Mouse (Mus musculus) intestine, embryonic 16.5 days (tissue): ENCODE measurements around the gene Poc1b. TPM values are rescaled to one million over a fixed set of nuclear protein-coding genes. Genes with fewer than 3 reads are reported as not detected.

ENCODE experiments used
- ATAC-seq: fragments of 200-750 bp; cut with Nextera tagmentation; 2 replicates; pipeline ENCODE4 v1.8.0; 2017; ENCODE audit warnings: moderate TSS enrichment, moderate library complexity
- H3K27ac ChIP-seq: fragments of 300-500 bp; sonication (generic); 2 replicates; pipeline ENCODE4 v1.5.1; 2014; ENCODE audit warnings: mild to moderate bottlenecking, low read length
- H3K27me3 ChIP-seq: fragments of 300-500 bp; sonication (generic); replicated peaks from 2 replicates; pipeline ENCODE4 v1.6.1; 2014; ENCODE audit warnings: low read length, control low read depth, mixed read lengths; ENCODE audit not compliant: control insufficient read depth, insufficient read depth
- H3K36me3 ChIP-seq: fragments of 300-500 bp; sonication (generic); 2 replicates; pipeline ENCODE4 v1.6.1; 2014; ENCODE audit warnings: low read length, control low read depth; ENCODE audit not compliant: control insufficient read depth, insufficient read depth
- H3K4me1 ChIP-seq: fragments of 300-500 bp; sonication (generic); 2 replicates; pipeline ENCODE4 v1.6.1; 2014; ENCODE audit warnings: low read length, control low read depth, mixed read lengths; ENCODE audit not compliant: control insufficient read depth, insufficient read depth
- H3K4me2 ChIP-seq: fragments of 300-500 bp; sonication (generic); 2 replicates; pipeline ENCODE4 v1.6.1; 2014; ENCODE audit warnings: low read depth, low read length, control low read depth
- H3K4me3 ChIP-seq: fragments of 300-500 bp; sonication (generic); 2 replicates; pipeline ENCODE4 v1.5.1; 2014; ENCODE audit warnings: mild to moderate bottlenecking, low read length
- H3K9ac ChIP-seq: fragments of 300-500 bp; sonication (generic); 2 replicates; pipeline ENCODE4 v1.6.1; 2014; ENCODE audit warnings: low read depth, low read length
- H3K9me3 ChIP-seq: fragments of 300-500 bp; sonication (generic); 2 replicates; pipeline ENCODE4 v1.6.1; 2016; ENCODE audit warnings: low read length, control low read depth; ENCODE audit not compliant: control insufficient read depth
- WGBS: fragments of 180-500 bp; shearing (Covaris S2); extraction: QIAGEN DNeasy Blood & Tissue Kit; methylation state at CpG from one replicate; pipeline ENCODE4 v1.1.7; 2014; 5-methylcytosine and 5-hydroxymethylcytosine counted together
- polyA plus RNA-seq: library from polyadenylated mRNA; unstranded; fragments of >200 nt; fragmentation: Nextera tagmentation; extraction: Ambion mirVana; gene quantifications from 2 replicates; pipeline ENCODE4 v1.2.1, GENCODE M21; 2015

Gene Poc1b
- polyA plus RNA-seq, 1 experiment from 2014 or later: 20.5 TPM

DNA sequence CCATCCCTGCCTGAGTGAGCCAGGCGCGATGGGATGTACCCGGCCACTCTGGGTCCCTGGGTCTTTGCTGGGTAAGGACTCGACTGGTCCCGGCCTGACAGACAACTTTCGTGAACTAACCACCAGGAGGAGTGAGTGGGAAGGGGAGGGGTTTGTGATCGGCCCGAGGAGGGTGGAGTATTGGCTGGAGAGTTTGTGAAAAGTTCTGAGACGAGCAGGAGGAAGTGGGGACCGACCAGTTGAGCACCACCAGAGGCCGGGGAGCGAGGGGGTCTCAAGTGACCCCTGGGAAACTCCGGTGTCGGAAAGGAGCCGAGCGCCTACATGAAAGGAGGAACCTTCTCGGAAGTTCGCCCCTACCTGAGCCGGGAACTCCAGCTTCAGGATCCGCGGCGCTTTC, 1.1 kb downstream of the Poc1b start, which contains the start of gene Galnt4:
TSS of gene Galnt4 (plus strand) at position 196 of the 400 bp plus-strand sequence.
- H3K27ac ChIP-seq: peak within 1 kb of the TSS; percentile 87
- no peaks in the 10 kb centered on the region for H3K27me3 ChIP-seq
- peak within 1 kb of the TSS; percentile 93 for H3K9ac ChIP-seq
- peaks cover 3% of the 10 kb centered on the region; the same call in 1 of the 2 replicates for H3K9me3 ChIP-seq
- H3K36me3 ChIP-seq: peaks cover 15% of the 10 kb centered on the region
- peak within 1 kb of the TSS; percentile 96 for H3K4me2 ChIP-seq
- H3K4me1 ChIP-seq: peaks cover 4% of the 10 kb centered on the region
- H3K4me3 ChIP-seq: peak within 1 kb of the TSS; percentile 95
- WGBS: under 1% methylated on average over 22 of the region's 22 CpGs
- ATAC-seq: peak; percentile 87

DNA sequence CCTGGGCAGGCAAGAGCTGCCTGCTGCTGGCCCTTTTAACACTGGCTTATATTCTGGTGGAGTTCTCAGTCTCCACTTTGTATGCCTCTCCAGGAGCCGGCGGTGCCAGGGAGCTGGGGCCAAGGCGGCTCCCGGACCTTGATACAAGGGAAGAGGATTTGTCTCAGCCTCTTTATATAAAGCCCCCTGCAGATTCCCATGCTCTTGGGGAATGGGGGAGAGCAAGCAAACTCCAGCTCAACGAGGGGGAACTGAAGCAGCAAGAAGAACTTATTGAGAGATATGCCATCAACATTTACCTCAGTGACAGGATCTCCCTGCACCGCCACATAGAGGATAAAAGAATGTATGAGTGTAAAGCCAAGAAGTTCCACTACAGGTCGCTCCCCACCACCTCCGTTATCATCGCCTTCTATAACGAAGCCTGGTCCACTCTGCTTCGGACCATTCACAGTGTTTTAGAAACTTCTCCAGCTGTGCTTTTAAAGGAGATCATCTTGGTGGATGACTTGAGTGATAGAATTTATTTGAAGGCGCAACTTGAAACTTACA, 1.7 kb downstream of the Poc1b start:
- Histone ChIP-seq H3K9me3 (peaks cover 3% of the 10 kb centered on the region; the same call in 1 of the 2 replicates), H3K36me3 (peaks cover 15% of the 10 kb centered on the region), H3K27me3 (no peaks in the 10 kb centered on the region), H3K4me2 (peak overlapping the region; percentile 96), H3K27ac (peak overlapping the region; percentile 87), H3K4me1 (peaks cover 7% of the 10 kb centered on the region), H3K9ac (peak overlapping the region; percentile 93), H3K4me3 (peak overlapping the region; percentile 95)
- ATAC-seq: no peak
- WGBS: 29% methylated on average over 12 of the region's 12 CpGs

DNA sequence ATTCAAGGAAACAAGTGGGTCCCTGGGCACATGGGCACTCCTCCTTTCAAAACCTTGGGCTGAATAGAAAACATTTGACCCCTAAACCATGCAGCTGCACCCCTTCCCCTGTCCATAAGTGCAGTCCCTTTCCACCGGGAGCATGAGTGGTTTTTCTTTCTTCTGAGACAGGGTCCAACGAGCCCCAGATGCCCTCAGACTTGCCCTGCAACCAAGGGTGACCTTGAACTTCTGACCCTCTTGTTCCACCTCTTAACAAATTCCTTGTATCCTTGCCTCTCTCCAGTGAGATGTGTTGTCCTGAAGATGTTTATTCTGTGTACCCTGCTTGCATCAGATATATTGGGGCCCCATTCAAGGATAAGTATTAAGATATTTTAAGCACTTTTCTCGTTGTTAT, 6.7 kb downstream of the Poc1b start:
- Histone ChIP-seq H3K4me1 (peaks cover 39% of the 10 kb centered on the region), H3K36me3 (peaks cover 11% of the 10 kb centered on the region), H3K27me3 (no peaks in the 10 kb centered on the region), H3K27ac (peak overlapping the region; percentile 92; the same call in 1 of the 2 replicates), H3K9me3 (peaks cover 3% of the 10 kb centered on the region; the same call in 1 of the 2 replicates), H3K4me3 (no peak overlapping the region), H3K4me2 (0 out of 2 replicates have a peak overlapping the region, but pooled peaks have one; percentile 20), H3K9ac (0 out of 2 replicates have a peak overlapping the region, but pooled peaks have one; percentile 38)
- no peak for ATAC-seq
- WGBS: 25% methylated on average over 3 of the region's 3 CpGs

DNA sequence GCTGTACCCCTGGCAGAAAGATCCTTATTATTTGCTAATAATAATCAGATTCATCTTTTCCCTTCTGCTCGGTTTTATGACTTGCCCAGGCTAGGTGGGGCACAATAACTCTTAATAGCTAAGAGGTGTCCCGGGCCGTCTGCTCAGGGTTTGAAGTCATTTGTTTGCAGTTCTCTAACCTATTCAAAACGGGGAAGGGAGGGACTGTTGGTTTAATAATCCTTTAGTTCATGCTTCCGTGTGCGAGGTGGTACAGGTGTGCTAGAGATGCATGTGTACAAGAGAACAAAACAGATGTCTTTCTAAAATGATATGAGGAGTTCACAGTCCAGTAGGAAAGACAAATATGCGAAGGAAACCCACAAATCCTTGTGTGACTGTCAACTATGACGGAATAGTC, 7.5 kb downstream of the Poc1b start:
- Histone ChIP-seq H3K4me1 (peaks cover 47% of the 10 kb centered on the region), H3K27me3 (no peaks in the 10 kb centered on the region), H3K9ac (no peak overlapping the region; the same call in 1 of the 2 replicates), H3K9me3 (peaks cover 3% of the 10 kb centered on the region; the same call in 1 of the 2 replicates), H3K27ac (peak overlapping the region; percentile 92), H3K4me2 (no peak overlapping the region), H3K4me3 (no peak overlapping the region), H3K36me3 (peaks cover 10% of the 10 kb centered on the region)
- 59% methylated on average over 8 of the region's 8 CpGs for WGBS
- ATAC-seq: peak; percentile 53

DNA sequence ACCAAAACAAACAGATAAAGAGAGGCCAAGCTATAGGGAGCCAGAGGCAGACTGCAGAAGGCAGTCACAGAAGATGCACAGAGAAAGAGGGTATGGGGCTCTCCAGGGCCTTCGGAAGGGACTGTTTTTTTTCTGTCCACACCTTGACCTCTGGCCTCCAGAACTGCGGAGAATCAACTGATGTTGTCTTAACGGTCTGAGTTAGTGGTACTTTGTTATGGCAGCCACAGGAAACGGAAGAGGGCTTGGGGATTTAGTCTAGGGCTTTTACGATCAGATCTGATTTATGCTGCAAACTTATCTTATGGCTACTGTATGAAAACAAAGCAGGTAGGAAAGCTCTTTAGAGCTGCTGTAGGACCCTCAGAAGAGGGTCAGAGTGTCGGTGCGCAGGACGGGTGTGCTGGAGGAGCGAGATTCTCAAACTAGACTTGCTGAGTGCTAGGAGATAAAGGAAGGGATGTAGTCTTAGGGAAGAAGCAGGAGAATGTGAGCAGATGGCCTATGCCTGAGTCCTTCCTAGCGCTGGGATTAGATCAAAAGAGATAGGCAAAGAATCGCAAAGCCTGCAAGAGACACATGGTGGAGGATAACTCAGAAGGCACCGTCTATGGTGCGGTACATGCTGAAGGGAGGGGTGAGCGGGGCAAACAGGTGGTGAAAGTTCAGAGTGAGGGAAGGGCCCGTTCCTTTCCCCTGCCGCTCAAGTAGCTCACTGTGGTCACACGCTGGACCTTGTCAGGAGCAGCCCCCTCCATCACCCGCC, 8.8 kb downstream of the Poc1b start:
- Histone ChIP-seq H3K36me3 (no peaks in the 10 kb centered on the region), H3K27ac (peak overlapping the region; percentile 72), H3K4me2 (peak overlapping the region; percentile 3; the same call in 1 of the 2 replicates), H3K4me1 (peaks cover 47% of the 10 kb centered on the region), H3K9me3 (no peaks in the 10 kb centered on the region), H3K4me3 (no peak overlapping the region), H3K9ac (no peak overlapping the region; the same call in 1 of the 2 replicates), H3K27me3 (no peaks in the 10 kb centered on the region)
- WGBS: 32% methylated on average over 18 of the region's 18 CpGs
- ATAC-seq: no peak; the same call in 1 of the 2 replicates

DNA sequence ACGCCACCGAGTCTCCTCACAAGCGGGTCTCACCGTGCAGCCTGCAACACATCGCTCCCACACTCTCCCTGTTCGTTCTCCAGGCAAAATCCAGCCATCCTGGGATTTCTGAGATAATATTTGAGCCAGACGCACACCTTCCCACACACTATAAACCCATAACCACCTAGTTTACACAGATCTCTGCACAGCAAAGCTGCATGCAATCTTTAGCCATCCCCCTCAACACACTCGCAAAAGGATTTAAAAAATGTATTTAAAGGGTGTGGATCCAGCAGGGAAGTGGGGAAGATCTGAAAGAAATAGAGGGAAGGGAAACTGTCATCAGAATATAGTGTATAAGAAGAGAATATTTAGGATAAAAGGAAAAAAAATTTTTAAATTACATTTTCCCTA, 9.4 kb downstream of the Poc1b start:
- peak overlapping the region; percentile 3; the same call in 1 of the 2 replicates for H3K4me2 ChIP-seq
- 54% methylated on average over 8 of the region's 8 CpGs for WGBS
- no peak for ATAC-seq
- H3K4me1 ChIP-seq: peaks cover 43% of the 10 kb centered on the region
- no peaks in the 10 kb centered on the region for H3K27me3 ChIP-seq
- no peaks in the 10 kb centered on the region for H3K36me3 ChIP-seq
- H3K9me3 ChIP-seq: no peaks in the 10 kb centered on the region
- no peak overlapping the region; the same call in 1 of the 2 replicates for H3K9ac ChIP-seq
- no peak overlapping the region for H3K4me3 ChIP-seq
- H3K27ac ChIP-seq: peak overlapping the region; percentile 72

DNA sequence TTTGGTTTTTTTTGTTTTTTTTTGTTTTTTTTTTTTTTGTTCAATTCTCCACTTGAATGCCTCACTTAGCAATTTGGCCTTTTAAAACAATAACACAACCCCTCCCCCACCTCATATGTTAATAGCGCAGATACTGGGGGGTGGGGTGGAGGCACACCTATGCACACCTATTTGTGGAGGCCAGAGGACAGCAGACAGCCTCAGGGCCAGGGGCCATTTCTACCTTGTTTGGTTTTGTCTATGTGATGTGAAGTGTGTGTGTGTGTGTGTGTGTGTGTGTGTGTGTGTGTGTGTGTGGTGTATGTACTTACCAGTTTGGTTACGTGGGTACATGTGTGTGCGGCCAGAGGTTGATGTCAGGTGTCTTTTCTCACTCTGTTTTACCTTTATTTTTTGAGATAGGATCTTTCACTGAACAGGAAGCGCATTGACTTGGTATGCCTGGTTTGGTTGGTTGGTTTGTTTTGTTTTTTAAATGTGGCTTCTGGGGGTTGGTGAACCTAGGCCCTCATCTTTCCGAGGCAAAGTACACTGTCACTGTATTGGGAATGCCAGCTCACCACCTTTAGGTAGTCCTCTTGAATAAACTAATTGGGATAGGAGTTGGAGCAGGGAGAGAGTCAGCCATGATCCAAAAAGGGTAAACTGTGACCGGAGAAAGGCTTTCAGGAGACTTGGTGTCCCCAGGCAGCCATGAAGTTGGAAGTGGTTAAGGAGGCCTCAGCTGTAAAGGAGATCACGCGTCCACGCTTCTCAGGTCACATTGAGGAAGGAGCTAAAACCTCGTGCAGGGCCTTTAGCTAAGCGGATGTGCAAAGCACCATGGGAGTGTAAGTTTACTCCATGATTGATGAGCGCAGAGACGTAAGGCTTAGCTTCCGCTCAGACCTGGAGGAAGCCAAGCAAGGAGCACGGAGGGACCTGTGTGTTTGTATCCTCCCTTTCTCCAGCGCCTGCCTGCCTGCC, 10.1 kb downstream of the Poc1b start:
- ATAC-seq: 0 out of 2 replicates have a peak, but pooled peaks have one; percentile 7
- 66% methylated on average over 16 of the region's 16 CpGs for WGBS
- peak overlapping the region; percentile 80 for H3K27ac ChIP-seq
- no peaks in the 10 kb centered on the region for H3K9me3 ChIP-seq
- no peak overlapping the region for H3K4me2 ChIP-seq
- H3K4me1 ChIP-seq: peaks cover 43% of the 10 kb centered on the region
- no peaks in the 10 kb centered on the region for H3K27me3 ChIP-seq
- no peak overlapping the region for H3K4me3 ChIP-seq
- H3K36me3 ChIP-seq: no peaks in the 10 kb centered on the region
- H3K9ac ChIP-seq: no peak overlapping the region

DNA sequence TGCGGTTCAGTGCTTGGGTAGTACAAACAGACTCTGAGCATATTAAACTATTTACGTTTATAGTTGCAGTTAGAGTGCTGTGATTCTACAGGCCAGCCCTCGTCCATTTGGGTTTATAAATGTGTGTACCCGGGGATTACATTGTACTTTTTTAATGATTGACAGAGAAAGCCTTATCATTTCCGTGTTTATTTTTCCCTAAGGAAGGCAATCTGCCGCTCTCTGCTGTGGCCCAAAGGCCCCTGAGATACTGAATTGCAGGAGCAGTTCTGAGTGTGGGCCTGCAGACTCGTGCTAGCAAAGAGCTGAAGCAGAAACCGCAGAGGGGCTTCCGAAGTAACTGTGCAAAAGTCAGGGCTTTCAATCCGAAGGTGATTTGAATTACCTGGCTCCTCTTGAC, 11.0 kb downstream of the Poc1b start:
- H3K4me2 ChIP-seq: no peak overlapping the region
- WGBS: 40% methylated on average over 10 of the region's 10 CpGs
- H3K36me3 ChIP-seq: no peaks in the 10 kb centered on the region
- H3K27ac ChIP-seq: peak overlapping the region; percentile 90
- ATAC-seq: peak; percentile 63
- no peak overlapping the region for H3K4me3 ChIP-seq
- no peaks in the 10 kb centered on the region for H3K9me3 ChIP-seq
- H3K9ac ChIP-seq: 0 out of 2 replicates have a peak overlapping the region, but pooled peaks have one; percentile 23
- H3K4me1 ChIP-seq: peaks cover 43% of the 10 kb centered on the region
- H3K27me3 ChIP-seq: no peaks in the 10 kb centered on the region
